Mouse (Mus musculus) kidney, postnatal 4 days (tissue): ENCODE results near the gene Primpol.
"Not testable (repeated sequence)": the region's sequence is repeated elsewhere in the genome, so short reads cannot be mapped to it uniquely, and the experiment has no call there.

Experiments
- DNase-seq, 2 experiments: peaks; one replicate each; pipeline ENCODE4 v3.0.0; 2021; ENCODE audit warnings: mixed read lengths in 2 of 2

Gene Primpol

DNA sequence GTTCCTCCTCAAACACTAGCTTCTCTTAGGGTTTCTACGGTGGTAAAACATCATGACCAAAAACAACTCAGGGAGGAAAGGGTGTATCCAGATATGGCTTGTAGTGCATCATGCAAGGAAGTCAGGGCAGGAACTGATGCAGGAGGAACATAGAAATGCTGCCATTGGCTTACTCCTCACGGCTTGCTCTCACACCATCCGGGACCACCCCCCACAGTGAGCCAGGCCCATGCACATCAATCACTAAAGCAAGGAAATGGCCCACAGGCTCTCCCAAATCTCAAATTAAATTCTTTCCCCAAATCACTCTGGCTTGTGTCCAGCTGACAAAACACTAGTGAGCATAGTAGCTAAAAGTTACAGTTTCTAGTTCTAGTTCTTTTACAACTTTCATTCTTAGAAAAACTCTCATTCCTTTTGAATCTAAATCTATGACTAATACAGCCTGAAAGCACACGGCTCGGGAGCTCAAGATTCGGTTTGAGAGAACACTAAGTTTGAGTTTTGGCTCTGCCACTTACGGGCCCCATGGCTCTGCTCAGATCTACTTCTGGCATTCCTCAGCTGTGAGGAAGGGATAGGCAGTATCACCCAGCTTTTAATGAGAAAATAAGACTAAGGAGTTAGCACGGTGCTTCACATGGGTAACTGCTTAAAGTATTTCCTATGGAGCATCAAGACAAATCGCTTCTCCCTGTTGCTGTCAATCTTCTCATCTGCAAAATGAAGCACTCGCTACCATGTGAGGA lies 15.9 kb downstream of the Primpol start:
- peak; percentile 10 to 27 for DNase-seq

DNA sequence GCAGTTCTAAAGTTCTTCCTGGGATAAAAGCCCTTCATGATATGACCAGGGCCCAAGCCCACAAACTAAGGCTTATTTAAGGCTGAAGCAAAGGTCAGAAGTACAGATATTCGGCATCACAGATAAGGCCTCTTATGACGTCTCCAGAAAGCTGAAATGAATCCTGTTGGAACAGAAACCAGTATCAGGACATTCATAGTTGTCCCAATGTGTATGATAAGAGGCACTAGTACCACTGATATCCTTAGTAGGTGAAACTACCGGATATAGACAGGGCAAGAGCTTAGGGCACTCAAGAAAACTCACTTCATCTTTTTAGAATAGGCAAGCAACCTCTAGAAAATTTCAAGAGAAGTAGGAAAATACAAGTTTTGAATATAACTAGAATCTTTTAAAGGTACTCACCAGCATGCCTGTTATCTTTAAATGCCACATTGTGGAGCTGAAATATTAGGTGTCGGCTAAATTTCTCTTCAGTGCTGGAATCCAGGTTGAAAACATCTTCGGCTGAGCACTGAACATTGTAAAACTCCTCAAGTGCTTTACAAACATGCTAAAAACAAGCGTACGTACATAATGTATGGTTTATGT lies 17.6 kb downstream of the Primpol start:
- DNase-seq: no peak

DNA sequence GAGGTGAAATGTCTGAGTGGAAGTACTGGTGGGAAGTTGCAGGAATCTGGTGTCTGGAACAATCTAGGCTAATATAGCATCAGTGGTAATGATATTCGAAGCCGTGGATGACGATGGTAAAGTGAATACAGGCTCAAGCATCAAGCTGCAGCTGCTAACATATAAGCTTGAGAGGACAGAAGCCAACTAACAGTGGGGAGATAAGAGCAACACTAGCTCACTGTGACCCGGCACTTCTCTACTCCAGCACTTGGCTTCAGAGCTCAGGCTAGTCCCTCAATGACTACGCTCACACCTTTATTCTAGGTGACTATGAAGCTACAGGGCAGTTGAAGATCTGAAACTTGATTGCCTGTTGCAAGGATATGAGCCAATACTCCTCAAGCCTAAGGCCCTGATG lies 18.3 kb downstream of the Primpol start:
- no peak for DNase-seq

DNA sequence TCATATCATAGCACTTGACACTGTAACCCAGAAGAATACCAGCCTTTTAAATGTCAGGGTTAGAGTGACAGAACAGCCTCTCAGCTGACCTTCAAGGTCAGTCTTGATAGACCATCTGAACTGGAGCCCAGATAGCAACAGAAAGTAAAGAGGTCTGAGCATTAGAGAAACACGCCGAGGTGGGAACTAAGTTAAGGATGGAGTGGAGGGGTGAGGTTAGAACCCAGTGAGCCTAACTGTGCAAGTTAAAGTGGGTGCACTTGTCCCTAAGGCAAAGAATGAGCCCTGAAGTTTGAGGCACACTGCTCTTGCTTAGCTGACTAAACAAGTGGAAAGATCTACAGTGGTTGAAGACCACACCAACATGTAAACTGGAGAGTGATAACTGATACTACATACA lies 18.9 kb downstream of the Primpol start:
- DNase-seq: no peak

DNA sequence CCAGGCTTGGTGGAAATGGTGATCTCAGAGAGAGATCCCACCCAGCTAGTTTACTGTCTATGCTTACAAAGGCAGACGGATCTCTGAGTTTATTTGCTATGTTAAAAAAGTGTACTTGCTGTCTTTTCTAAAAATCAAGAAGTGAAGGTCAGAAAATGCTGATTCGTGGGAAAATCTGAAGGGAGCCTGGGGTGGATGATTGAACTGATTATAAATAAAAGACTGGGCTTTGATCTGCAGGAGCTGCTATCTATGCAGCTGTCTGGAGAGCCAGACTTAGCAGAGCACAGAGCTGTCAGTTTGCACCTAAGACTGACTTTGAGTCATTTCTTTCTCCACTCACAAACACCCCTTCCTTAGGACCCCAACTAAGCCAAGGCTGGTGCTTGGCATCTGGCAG lies 19.6 kb downstream of the Primpol start:
- no peak for DNase-seq

DNA sequence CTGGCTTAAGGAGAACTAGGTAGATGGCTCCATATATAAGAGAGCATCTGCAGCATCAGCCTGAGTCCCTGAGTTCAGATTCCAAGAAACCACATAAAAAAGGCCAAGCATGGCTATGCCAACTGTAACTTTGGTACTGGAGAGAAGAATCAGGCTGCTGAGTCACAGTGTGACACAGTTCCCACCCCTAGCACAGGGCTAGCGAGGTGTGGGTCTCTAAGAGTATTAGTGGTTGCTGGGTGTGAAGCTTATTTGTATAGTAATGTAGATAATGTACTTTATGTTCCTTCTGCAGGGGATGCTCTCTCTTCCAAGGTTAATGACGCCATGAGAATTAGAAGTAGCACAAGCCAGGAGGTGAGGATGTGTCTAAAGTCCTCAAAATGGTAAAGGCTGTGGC lies 20.5 kb downstream of the Primpol start:
- DNase-seq: no peak

DNA sequence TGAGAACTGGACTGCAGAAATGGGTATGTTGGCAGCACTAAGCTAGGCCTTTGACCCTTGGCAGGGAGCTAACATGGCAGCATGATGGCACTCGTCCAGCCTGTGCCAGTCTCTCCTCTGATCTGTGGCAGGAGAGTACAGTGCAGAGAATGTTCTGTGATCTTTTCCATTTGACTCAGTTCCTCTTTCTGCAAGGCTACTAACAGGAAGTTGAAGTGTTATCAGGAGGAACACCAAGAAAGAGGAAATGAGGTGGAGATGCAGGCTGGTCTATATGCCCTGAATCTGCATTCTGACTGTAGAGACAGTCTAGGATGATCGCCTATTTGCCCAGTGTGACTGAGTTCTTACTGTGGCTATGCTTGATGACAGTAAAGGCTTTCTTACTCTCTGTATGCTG lies 21.4 kb downstream of the Primpol start:
- no peak for DNase-seq

DNA sequence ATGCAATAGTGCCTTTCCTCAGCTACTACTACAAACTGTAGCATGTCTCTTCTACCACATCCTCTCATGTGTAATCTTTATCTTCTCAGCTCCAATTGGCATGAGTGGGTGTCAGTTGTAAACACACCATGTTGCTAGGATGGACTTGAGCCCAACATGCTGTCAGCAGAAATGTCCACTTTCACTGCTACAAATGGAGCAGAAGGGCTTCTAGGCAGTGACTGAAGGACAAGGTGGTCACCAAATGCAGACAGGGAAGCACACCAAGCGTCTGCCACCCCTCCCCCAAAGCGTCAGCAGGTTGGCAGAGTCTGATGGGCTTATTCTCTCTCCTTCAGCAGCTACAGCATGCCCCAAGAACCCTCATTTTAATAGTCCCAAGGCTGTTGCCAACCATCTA lies 23.2 kb downstream of the Primpol start:
- DNase-seq: no peak

DNA sequence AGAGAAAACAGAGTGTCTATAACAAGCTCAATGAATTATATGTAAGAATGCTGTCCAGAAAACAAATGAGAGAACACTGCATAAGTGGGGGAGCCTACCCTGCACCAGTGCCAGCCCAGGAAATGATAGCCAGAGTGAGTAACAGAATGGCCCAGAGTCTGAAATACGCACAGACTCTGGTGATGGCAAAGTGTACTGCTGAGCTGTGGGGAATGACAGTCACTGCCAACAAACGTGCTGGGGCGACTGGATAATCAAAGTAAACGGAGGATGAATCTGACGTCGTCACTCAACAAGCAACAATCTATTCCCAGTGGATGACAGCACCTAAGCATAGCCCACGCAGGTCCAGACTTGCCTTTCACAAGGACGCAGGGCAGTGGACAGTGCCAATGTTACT lies 23.9 kb downstream of the Primpol start:
- no peak for DNase-seq

DNA sequence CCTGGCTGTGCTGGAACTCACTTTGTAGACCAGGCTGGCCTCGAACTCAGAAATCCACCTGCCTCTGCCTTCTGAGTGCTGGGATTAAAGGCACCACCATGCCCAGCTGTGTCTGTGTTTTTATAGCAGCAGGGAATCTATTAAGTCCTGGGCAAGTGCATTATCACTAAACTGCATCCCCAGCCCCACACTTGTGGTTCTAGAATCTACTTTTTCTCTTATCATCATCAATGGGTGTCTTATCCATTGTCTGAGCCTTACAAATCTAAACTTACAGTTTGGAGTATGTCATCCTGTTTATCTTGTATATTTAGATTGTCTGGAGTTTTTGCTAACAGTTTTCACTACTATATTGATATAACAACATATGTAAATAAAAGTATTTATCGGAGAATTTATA lies 28.3 kb downstream of the Primpol start:
- no peak for DNase-seq

DNA sequence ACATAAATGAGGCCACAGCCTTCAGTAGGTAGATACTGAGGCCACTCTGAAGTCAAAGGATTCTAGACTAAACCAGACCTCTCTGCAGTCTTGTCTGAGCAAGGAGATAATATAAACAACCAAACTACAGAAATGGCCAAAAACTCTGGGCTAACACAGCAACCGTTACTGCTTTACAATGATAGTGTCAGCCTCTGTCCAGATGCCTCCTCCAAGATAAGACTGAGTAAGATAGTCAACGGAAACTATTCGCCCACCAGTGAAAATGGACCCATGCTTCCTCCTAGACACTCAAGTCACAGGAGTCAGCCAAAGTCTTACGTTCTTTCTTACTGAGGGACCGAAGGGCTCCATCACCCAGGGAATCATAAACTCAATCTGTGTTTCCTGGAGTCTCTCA lies 29.1 kb downstream of the Primpol start:
- no peak for DNase-seq

DNA sequence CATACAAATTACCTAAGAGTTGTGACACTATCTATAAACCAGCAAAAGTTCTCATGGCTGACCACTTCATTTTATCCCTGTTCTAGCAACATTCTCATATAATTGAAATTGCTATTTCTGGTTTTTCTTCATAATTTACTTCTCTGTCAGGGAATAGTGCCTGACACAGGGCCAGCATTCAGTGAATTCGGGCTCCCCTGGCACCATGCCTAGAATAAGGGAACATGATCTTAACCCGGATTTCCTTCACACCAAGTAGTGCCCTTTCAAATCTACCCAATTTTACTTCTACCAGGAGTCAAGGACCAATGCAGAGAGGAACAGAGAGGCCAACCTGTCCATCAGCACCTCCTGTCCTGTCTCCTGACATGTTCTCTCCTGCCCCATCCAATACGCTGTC lies 31.4 kb downstream of the Primpol start:
- no peak for DNase-seq

DNA sequence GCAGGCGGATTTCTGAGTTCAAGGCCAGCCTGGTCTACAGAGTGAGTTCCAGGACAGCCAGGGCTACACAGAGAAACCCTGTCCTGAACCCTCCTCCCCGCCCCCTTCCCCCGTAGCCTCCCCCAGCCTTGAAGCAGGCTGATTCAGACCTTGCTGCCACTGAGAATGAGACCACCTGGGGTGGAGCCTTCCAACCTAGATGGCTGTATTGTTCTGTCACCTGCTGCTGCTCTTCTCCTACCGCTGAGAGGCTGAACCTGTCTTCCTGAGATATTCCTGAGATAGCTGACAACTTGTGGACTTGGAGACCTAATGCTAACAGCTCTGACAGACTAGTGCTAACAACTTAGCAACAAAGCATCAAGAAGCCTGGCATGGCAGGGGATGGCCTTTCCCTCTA lies 32.7 kb downstream of the Primpol start:
- DNase-seq: not testable (repeated sequence)

DNA sequence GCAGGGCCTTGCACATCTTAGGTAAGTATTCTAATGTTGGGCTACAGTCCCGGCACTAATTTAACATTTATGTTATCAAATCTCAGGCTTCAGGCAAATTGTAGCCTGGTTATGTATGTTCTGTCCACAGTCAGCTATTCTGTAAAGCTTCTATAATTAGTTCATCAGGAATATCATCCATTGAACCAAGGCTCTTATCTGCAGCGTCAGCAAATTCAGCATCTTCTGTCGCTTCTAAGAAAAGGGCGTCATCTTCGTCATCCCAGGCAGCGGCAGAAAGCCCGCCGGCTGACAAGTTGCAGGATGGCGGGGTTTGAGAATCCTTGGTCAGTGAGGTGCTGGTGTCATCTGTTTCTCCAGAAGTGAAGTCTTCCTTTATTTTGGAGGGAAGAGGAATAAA lies 38.2 kb downstream of the Primpol start:
- no peak for DNase-seq

DNA sequence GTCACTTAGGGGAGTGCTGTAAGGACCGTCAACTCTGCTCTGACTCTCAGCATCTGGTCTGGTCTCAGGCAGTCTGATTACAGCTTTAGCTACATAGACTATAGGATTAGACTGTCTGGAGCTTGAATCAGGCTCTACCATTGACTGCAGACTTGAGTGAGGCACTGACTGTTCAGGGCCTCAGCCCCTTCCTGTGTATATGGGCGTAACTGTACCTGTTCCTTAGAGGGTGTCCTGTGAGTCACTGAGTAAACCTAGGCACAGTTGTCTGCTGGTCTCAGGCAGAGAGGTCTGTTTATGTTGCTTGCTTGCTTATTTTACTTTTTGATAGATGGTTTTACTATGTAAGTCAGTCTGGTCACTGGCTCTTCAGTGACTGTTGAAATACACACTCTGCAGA lies 43.0 kb downstream of the Primpol start:
- DNase-seq: no peak

DNA sequence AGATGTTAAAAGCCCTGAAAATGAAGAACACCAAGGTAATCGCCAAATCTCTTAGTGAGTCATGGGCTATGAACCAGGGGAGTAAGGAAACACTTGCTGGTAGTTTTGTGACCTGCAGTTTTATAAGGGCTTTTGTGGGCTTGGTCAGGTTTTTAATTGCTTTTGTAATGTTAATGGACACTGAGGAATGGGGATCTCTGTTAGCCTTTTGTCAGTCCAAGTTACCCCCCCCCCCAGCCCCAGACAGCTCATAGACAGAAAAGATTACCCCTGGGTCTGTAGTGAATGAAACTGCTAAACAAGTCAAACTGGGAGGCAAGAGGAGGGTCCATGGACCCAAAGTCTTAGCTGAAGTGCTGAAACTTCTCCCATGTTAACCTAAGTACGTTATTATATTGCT lies 43.6 kb downstream of the Primpol start:
- no peak for DNase-seq

DNA sequence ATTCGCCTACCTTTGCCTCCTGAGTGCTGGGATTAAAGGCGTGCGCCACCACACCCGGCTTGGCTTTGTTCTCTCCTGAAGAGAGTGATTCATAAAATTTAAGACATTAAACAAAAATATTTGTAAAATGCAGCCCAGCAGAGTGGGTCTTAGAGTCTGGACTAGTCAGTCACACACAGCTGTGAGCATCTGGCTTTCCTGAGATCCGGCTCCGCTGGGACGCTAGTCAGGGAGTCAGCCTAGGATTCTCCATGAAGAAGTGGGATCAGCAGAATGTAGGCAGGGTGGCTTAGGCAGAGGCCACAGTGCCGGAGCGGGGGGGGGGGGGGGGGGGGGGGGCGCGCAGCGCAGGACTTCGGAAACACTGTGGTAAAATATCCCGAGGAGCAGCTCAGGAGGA lies 46.3 kb downstream of the Primpol start:
- no peak for DNase-seq

DNA sequence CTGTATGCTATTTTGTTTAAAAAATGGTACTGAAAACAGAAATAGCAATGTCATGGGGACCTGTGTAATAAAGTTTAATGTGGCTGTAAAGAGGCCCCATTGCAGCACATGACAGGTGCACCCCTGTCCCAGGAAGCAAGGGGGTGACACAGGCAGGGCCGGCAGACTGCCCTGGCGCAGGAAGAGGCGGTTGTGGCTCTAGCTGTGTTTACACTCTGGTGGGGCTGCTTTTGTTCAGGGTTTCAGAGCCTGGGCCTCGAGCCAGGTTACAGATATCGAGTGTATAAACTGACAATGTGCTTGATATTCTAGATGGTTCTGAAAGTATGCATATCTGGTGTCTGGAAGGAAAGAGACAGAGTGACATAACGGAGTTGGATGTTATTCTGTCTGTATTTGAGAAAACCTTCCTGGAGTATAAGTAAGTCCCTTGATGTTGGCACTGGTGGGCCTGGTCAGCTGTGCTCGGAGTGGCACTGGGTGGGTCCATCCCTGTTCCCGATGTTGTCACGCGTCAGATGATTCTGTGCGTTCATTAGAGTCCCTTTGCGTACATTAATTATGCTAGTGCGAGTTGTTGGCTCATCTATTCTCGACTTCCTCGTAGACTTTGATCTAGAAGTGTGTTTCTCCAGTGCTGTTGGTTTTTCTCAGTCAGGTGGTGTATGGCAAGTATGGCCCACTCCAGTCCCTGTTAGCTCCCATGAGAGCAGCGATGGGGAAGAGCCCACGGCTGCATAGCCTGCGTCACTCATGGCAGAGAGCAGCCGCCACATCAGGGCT lies 47.2 kb downstream of the Primpol start:
- no peak for DNase-seq

DNA sequence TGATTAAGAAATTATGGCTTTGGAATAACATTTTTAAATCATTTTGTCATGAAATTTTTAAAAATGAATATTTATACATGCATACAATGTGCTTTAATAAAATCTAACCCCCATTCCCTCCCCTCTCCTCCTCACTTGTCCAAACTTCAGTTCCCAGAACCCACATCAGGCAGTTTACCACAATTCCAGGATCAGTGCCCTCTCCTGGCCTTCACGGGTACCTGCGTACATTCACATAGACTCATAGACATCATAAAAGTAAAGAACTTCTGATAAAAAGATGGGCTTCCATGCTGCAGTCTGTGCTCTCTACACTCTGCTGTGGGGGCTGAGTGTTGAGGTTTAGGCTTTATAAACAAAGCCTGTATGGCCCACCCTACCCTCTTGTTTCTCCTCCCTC lies 48.1 kb downstream of the Primpol start:
- DNase-seq: peak in 1 of 2 experiments; percentile 22

DNA sequence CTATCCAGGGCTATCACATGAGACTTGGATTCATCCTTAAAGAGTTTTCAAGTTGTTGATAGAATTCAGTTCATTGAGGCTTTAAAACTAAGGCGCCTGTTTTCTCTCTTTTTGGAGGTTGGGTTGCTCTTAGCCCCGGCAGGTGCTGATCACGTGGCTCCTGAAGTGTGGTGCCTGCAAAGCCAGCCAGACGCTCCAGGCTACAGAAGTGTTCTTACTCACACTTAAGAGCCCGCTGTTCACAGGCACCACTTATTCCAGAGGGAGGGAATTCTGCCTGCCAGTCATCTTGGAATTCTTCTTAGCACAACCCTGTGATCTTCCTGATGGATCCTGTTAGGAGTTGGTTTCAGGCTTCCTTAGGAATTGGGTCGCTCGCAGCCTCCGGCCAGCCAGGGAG lies 49.1 kb downstream of the Primpol start:
- no peak for DNase-seq

DNA sequence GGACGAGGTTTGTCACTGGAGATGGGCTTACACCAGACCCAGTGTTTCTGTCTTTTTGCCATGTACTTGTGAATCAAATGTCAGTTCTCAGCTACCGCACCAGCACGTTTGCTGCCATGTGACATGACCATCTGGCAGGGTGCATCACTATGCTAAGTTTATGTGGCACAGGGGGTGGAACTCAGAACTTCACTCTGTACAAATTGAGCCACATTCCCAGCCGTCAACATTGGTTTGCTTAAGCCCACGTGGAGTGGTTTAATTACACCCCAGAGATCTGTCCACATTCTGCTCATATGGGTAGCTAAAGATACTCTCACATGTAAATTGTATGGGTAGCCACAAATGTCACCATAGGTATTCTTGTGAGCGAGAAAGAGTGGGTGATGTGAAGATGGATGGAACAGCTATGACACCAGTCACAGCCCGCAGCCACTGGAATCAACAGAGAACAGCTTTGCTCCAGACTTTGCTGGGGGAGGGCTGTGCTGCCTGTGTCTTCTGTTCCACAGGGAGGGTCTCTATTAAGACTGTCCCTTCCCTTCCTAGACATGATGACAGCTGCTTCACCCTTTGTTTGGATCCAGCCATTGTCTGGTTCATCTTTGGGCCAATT lies 50.0 kb downstream of the Primpol start:
- no peak for DNase-seq

DNA sequence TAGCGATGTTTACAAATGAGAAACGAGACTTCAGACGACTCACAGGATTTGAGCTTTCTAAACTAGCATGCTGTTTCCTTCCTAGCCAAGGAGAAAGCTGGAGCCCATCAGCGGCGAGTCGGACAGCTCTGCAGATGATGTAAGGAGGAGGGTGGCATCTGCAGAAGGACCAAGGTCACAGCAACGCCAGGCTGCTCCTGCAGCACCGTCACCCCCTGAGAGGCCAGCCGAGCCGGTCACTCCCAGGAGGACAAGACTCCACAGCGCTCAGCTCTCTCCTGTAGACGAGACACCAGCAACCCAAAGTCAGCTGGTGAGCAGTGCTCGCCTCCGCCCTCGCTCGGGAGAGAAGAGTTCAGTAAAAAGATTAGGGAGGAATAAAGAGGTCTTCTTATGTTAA lies 54.7 kb downstream of the Primpol start:
- no peak for DNase-seq

DNA sequence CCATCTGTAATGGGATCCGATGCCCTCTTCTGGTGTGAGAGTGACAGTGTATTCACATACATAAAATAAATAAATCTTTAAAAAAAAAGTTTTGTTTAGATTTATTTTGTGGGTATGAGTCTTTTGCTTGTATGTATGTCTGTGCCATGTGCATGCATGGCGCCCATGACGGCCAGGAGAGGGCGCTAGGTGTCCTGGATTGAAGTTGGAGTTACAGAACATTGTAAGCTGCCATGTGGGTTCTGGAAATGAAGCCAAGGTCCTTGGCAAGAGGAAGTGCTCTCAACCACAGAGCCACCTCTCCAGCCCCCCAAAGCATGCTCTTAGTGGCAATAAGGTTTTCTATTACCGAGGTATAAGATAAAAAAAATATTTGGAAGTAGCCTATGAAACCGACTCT lies 57.6 kb downstream of the Primpol start:
- peak; percentile 53 to 63 for DNase-seq

DNA sequence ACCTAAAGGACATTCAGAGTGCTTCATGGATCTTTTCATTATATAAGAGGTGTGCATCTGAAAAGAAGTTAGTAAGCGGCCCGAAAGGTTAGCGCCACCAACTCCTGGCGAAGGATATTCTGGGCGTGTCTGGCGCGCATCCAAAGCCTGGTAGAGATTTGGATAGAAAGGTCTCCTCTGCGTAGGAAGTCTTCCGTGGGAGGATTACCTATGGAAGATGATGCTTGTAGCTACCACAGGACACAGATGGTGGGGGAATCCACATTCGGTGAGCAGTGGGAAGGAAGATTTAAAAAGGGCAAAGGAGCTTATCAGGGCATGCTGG lies 64.6 kb downstream of the Primpol start:
- peak; percentile 31 to 54 for DNase-seq
